Mouse (Mus musculus): ENCODE measurements around the gene Mical3. TPM values are rescaled to one million over a fixed set of nuclear protein-coding genes. Genes with fewer than 3 reads are reported as not detected.

The Mical3 gene
- polyA plus RNA-seq (2015; fragmentation: Nextera tagmentation; extraction: Ambion mirVana) = 6.7 and 7.7 TPM in 2 replicates

- peak; percentile 42; the same call in 1 of the 2 replicates for ATAC-seq
- no peak within 1 kb of the TSS for H3K27ac ChIP-seq
Measured at GRCm38 (mm10) chr6:121130773-121131172, at the start of gene Mical3. Gene Mical3 (minus strand): TSS chr6:121130999.

GRCm38 (mm10) chr6:121179846-121180245 lies 49.0 kb upstream of the Mical3 start:
- no peak for ATAC-seq
- 67% methylated on average over 7 of the region's 7 CpGs for WGBS
- no peak overlapping the region for H3K27ac ChIP-seq

More at GRCm38 (mm10) chr6:121130773-121131172, at the start of gene Mical3:
- WGBS = 2% methylated on average over 17 of the region's 17 CpGs
- no peaks in the 10 kb centered on the region for H3K9me3 ChIP-seq
- H3K36me3 ChIP-seq = no peaks in the 10 kb centered on the region
- H3K9ac ChIP-seq = peak within 1 kb of the TSS; percentile 32; the same call in 1 of the 2 replicates
- H3K4me3 ChIP-seq (replicated peaks) = peak within 1 kb of the TSS; percentile 34
- H3K4me1 ChIP-seq (replicated peaks) = peaks cover 11% of the 10 kb centered on the region
- peak within 1 kb of the TSS; percentile 82 for H3K4me2 ChIP-seq (replicated peaks)
- peaks cover 18% of the 10 kb centered on the region for H3K27me3 ChIP-seq (replicated peaks)

GRCm38 (mm10) chr6:121178700-121179358 lies 48.0 kb upstream of the Mical3 start:
- ATAC-seq = no peak
- 59% methylated on average over 7 of the region's 7 CpGs for WGBS
- Histone ChIP-seq H3K4me1 (replicated peaks) (0 out of 2 replicates have a peak, but pooled peaks cover 10% of the 10 kb centered on the region), H3K9ac (no peak overlapping the region), H3K4me3 (replicated peaks) (no peak overlapping the region), H3K27ac (no peak overlapping the region), H3K4me2 (replicated peaks) (no peak overlapping the region), H3K9me3 (no peaks in the 10 kb centered on the region), H3K27me3 (replicated peaks) (0 out of 2 replicates have a peak, but pooled peaks cover 3% of the 10 kb centered on the region), H3K36me3 (no peaks in the 10 kb centered on the region)

More at GRCm38 (mm10) chr6:121179846-121180245, 49.0 kb upstream of the Mical3 start:
- no peak overlapping the region for H3K4me3 ChIP-seq (replicated peaks)
- no peak overlapping the region for H3K4me2 ChIP-seq (replicated peaks)
- peaks cover 16% of the 10 kb centered on the region; the same call in 1 of the 2 replicates for H3K4me1 ChIP-seq (replicated peaks)
- no peaks in the 10 kb centered on the region for H3K9me3 ChIP-seq
- no peaks in the 10 kb centered on the region for H3K36me3 ChIP-seq
- H3K27me3 ChIP-seq (replicated peaks) = 0 out of 2 replicates have a peak, but pooled peaks cover 3% of the 10 kb centered on the region
- H3K9ac ChIP-seq = no peak overlapping the region

- WGBS = 68% methylated on average over 7 of the region's 7 CpGs
- ATAC-seq = peak; percentile 90
- Histone ChIP-seq H3K27me3 (replicated peaks) (peaks cover 3% of the 10 kb centered on the region; the same call in 1 of the 2 replicates), H3K27ac (peak overlapping the region; percentile 82), H3K4me3 (replicated peaks) (no peak overlapping the region), H3K4me1 (replicated peaks) (0 out of 2 replicates have a peak, but pooled peaks cover 10% of the 10 kb centered on the region), H3K4me2 (replicated peaks) (0 out of 2 replicates have a peak overlapping the region, but pooled peaks have one; percentile 30), H3K36me3 (no peaks in the 10 kb centered on the region), H3K9me3 (no peaks in the 10 kb centered on the region), H3K9ac (no peak overlapping the region)
Measured at GRCm38 (mm10) chr6:121177118-121177708, 46.4 kb upstream of the Mical3 start.

- H3K27me3 ChIP-seq (replicated peaks) = peaks cover 3% of the 10 kb centered on the region; the same call in 1 of the 2 replicates
- no peak overlapping the region for H3K9ac ChIP-seq
- no peaks in the 10 kb centered on the region for H3K36me3 ChIP-seq
- H3K4me2 ChIP-seq (replicated peaks) = peak overlapping the region; percentile 30
- ATAC-seq = no peak
- WGBS = 56% methylated on average over 4 of the region's 4 CpGs
- peak overlapping the region; percentile 82 for H3K27ac ChIP-seq
- no peaks in the 10 kb centered on the region for H3K9me3 ChIP-seq
- 0 out of 2 replicates have a peak, but pooled peaks cover 10% of the 10 kb centered on the region for H3K4me1 ChIP-seq (replicated peaks)
- no peak overlapping the region for H3K4me3 ChIP-seq (replicated peaks)
Measured at GRCm38 (mm10) chr6:121176731-121177098, 45.9 kb upstream of the Mical3 start.

- Histone ChIP-seq H3K36me3 (no peaks in the 10 kb centered on the region), H3K9ac (no peak overlapping the region), H3K4me3 (replicated peaks) (no peak overlapping the region), H3K27ac (peak overlapping the region; percentile 82), H3K4me1 (replicated peaks) (0 out of 2 replicates have a peak, but pooled peaks cover 10% of the 10 kb centered on the region), H3K9me3 (no peaks in the 10 kb centered on the region), H3K4me2 (replicated peaks) (peak overlapping the region; percentile 30), H3K27me3 (replicated peaks) (peaks cover 3% of the 10 kb centered on the region; the same call in 1 of the 2 replicates)
- WGBS = 37% methylated on average over 14 of the region's 14 CpGs
- ATAC-seq = peak; percentile 70
Measured at GRCm38 (mm10) chr6:121176011-121176730, 45.4 kb upstream of the Mical3 start.

- peaks cover 10% of the 10 kb centered on the region; the same call in 1 of the 2 replicates for H3K4me1 ChIP-seq (replicated peaks)
- H3K4me2 ChIP-seq (replicated peaks) = no peak overlapping the region
- no peak for ATAC-seq
- H3K27ac ChIP-seq = no peak overlapping the region
- H3K9ac ChIP-seq = no peak overlapping the region
- WGBS = 94% methylated on average over 6 of the region's 6 CpGs
- no peaks in the 10 kb centered on the region for H3K36me3 ChIP-seq
- no peaks in the 10 kb centered on the region for H3K9me3 ChIP-seq
- H3K27me3 ChIP-seq (replicated peaks) = no peaks in the 10 kb centered on the region; the same call in 1 of the 2 replicates
- no peak overlapping the region for H3K4me3 ChIP-seq (replicated peaks)
Measured at GRCm38 (mm10) chr6:121174761-121175160, 44.0 kb upstream of the Mical3 start.

- no peaks in the 10 kb centered on the region; the same call in 1 of the 2 replicates for H3K27me3 ChIP-seq (replicated peaks)
- H3K36me3 ChIP-seq = no peaks in the 10 kb centered on the region
- H3K9me3 ChIP-seq = no peaks in the 10 kb centered on the region
- H3K4me3 ChIP-seq (replicated peaks) = no peak overlapping the region
- H3K4me2 ChIP-seq (replicated peaks) = 0 out of 2 replicates have a peak overlapping the region, but pooled peaks have one; percentile 7
- H3K27ac ChIP-seq = no peak overlapping the region
- H3K9ac ChIP-seq = no peak overlapping the region
- no peak for ATAC-seq
- H3K4me1 ChIP-seq (replicated peaks) = peaks cover 10% of the 10 kb centered on the region; the same call in 1 of the 2 replicates
- WGBS = 39% methylated on average over 5 of the region's 5 CpGs
Measured at GRCm38 (mm10) chr6:121173471-121173870, 42.7 kb upstream of the Mical3 start.

- Histone ChIP-seq H3K4me1 (replicated peaks) (peaks cover 13% of the 10 kb centered on the region), H3K9ac (no peak overlapping the region), H3K27ac (no peak overlapping the region), H3K9me3 (no peaks in the 10 kb centered on the region), H3K27me3 (replicated peaks) (no peaks in the 10 kb centered on the region; the same call in 1 of the 2 replicates), H3K4me3 (replicated peaks) (no peak overlapping the region), H3K4me2 (replicated peaks) (no peak overlapping the region), H3K36me3 (no peaks in the 10 kb centered on the region)
- 71% methylated on average over 6 of the region's 6 CpGs for WGBS
- no peak for ATAC-seq
Measured at GRCm38 (mm10) chr6:121171102-121171501, 40.3 kb upstream of the Mical3 start.

- H3K27ac ChIP-seq = no peak overlapping the region
- 69% methylated on average over 7 of the region's 7 CpGs for WGBS
- H3K36me3 ChIP-seq = no peaks in the 10 kb centered on the region
- no peaks in the 10 kb centered on the region for H3K27me3 ChIP-seq (replicated peaks)
- ATAC-seq = no peak
- H3K9ac ChIP-seq = no peak overlapping the region
- no peak overlapping the region for H3K4me2 ChIP-seq (replicated peaks)
- no peaks in the 10 kb centered on the region for H3K9me3 ChIP-seq
- H3K4me1 ChIP-seq (replicated peaks) = peaks cover 15% of the 10 kb centered on the region
- no peak overlapping the region for H3K4me3 ChIP-seq (replicated peaks)
Measured at GRCm38 (mm10) chr6:121167381-121167975, 36.7 kb upstream of the Mical3 start.

- Histone ChIP-seq H3K27me3 (replicated peaks) (no peaks in the 10 kb centered on the region), H3K4me1 (replicated peaks) (peaks cover 15% of the 10 kb centered on the region), H3K27ac (peak overlapping the region; percentile 24; the same call in 1 of the 2 replicates), H3K4me3 (replicated peaks) (no peak overlapping the region), H3K4me2 (replicated peaks) (peak overlapping the region; percentile 22; the same call in 1 of the 2 replicates), H3K9me3 (no peaks in the 10 kb centered on the region), H3K36me3 (no peaks in the 10 kb centered on the region), H3K9ac (no peak overlapping the region)
- peak; percentile 91 for ATAC-seq
- WGBS = 19% methylated on average over 10 of the region's 10 CpGs
Measured at GRCm38 (mm10) chr6:121166098-121166552, 35.3 kb upstream of the Mical3 start.
